Mouse (Mus musculus) left cerebral cortex, adult 8-10 months (tissue): ENCODE measurements around the gene Pigt. TPM values are rescaled to one million over a fixed set of nuclear protein-coding genes. Genes with fewer than 3 reads are reported as not detected.

Source experiments
- DNase-seq, 2 experiments: peaks; one replicate each; pipeline ENCODE4 v3.0.0; 2022; ENCODE audit warnings: low spot score in 2 of 2
- total RNA-seq, 4 experiments: library from RNA; stranded (reverse); gene quantifications; 2 replicates each; pipeline ENCODE4 v1.2.4; 2022

The Pigt gene
- total RNA-seq, 4 experiments from 2014 or later, result 84.0 to 97.2 (median 89.5) TPM

- no peak for DNase-seq
Observed at GRCm38 (mm10) chr2:164520782-164521181, 23.5 kb downstream of the Pigt start.

DNA sequence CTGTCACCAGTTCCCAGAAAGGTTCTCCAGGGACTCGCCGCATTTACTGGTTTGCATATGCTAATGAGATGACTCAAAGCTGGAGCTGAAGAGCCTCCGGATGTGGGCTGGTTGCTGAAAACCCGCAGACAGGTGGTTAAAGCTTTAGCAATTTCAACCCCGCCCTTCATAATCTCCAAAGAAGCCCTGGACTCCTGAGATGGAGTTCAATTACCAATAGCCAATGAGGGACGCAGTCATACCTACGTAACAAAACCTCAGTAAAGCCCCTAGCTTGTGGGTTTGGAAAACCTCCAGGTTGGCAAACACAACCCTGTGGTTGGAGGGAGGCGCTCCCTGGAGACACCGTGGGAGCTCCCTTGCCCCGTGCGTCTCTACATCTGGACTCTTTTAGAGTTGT is 24.5 kb downstream of the Pigt start:
- DNase-seq, result no peak

GRCm38 (mm10) chr2:164522280-164522679 is 25.0 kb downstream of the Pigt start:
- no peak for DNase-seq

DNA sequence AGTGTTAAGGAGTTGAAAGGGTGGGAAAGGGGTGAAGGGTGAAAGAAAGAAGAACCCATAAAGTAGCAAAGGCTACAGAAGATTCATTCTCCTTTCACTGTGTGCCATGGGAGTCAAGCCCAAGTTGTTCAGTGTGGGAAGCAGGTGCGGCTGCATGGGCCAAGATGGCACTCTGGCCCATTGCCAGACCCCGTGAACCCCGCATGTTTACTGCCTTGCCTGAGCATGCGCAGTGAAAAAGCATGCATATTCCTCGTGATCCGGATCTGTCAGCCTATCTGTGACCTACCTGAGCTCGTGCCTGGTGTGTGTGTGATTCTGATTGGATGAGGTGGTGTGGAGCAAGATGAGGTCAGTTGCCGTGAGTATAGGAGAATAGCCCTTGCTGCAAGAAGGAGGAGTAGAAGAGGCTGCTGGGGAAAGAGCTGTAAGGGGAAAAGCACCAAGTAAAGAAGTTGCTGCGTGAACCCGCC is 26.0 kb downstream of the Pigt start:
- DNase-seq, result no peak

GRCm38 (mm10) chr2:164528557-164528956 is 31.2 kb downstream of the Pigt start:
- no peak for DNase-seq

- DNase-seq, result peak; percentile 38 to 55
Observed at GRCm38 (mm10) chr2:164531169-164531568, 33.8 kb downstream of the Pigt start.

GRCm38 (mm10) chr2:164534315-164534714 is 37.0 kb downstream of the Pigt start:
- no peak for DNase-seq

DNA sequence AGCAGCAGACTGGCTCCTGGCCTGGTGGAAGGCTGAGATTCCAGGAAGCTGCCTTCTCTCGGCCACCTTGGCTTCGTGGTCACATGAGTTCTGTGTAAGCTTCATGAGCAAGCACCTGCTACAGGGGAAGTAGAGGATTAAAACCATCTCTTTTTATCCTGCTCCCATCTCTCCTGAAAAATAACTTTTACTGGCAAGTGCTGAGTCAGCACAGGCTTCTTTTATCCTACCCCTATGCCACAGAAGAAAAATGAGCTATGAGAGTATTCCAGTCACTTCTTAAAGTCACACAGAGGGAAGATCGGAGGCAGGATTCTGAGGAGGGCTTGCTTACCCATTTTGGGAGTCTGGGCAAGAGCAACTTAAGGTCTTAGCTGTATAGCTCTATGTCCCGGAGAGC is 39.7 kb downstream of the Pigt start:
- no peak for DNase-seq

GRCm38 (mm10) chr2:164540652-164541427 is 43.5 kb downstream of the Pigt start:
- DNase-seq, result no peak

DNA sequence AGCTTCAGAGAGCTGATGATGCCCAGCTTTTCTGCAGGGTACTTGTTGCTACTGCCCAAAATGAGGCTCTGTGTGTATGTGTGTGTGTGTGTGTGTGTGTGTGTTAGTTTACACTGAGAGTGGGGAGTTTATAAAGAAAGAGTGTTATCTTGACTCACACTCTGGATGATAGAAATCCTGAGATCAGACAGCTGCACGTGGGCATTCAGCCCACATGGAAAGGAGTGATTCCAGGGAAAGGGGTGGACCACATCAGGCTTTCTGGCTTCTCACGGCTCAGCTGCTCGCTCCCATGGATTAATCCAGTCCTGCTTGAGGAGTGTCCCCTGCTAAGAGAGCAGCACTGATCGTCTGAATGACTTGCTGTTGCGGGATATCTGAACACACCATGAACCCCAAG is 44.8 kb downstream of the Pigt start:
- DNase-seq, result peak in 1 of 2 experiments; percentile 85

DNA sequence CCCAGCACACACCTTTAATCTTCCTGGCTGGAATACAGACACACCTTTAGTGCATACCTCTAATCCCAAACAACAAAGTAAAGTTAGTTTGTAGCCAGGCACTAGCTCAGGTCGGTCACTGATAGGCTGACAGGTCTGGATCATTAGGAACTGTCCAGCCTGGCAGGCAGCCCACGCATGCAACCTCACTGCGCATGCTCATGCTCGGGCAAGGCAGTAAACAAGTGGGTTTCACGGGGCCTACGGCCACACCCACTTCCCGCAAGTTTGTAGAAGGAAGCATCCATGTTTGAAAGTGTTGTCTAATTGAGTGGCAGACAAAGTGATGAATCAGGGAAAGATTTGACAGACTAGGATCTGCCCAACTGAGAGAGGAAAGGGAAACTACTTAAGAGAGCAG is 45.3 kb downstream of the Pigt start:
- no peak for DNase-seq

DNA sequence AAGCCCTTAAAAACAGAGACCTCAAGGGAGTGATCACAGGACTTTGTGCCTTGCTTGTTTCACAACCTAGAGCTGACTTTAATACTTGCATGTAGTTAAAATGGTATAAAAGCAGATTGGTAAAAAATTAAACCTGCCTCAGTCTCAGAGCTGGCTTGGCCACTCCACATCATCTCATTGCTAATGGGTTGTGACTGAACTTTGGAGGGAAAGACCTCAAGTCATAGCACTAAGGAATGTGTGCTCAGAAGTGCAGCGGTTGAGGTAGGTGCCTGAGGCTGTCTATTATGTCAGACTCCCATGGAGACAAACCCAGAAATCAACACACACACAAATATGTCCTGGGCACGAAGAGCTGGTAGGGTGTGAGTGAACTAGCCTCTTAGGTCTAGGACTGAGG is 46.4 kb downstream of the Pigt start:
- no peak for DNase-seq

DNA sequence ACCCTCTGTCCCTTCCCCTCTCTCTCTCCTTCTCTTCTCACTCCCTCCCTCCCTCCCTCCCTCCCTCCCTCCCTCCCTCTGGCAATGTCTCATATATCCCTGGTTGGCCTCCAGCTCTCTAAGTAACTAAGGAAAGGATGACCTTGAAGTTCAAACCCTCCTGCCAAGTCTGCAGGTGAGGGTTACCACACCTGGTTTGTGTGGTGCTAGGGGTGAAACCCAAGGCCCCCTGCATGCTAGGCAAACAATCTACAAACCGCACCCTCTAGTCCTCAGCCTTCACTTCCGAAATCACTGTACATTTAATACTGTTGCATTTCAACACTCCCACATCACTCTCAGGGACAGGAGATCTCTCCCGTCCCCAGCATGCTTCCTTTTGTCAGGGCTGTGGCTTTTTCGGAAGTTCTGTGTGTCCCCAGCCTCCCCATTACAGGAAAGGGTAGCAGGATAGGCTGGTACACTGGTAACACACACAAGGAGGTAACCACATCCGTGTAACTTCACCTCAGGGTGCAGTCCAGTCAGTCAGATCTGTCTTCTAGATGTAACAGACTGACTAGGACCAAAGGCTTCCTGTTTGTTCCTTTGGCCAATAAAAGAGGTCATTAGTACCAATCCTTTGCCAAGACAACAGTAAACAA is 47.3 kb downstream of the Pigt start:
- DNase-seq, result no peak

DNA sequence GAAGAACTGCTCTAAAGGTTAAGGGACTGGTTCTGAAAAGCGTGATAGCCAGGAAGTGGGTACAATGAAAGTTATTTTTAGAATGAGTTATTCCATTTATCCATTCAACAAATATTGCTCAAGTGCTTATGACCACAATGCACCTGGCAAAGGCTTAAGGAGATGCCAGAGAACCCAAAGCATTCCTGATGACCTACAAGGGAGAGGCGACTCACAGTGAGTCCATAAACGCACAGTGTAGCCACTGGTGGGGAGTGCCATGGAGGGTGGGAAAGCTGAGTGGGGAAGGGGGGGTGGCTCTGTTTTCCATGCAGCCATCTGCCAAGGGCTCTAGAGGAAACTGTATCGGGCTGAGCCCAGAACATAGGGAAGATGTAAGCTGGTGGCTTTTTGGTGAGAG is 52.0 kb downstream of the Pigt start:
- no peak for DNase-seq

DNA sequence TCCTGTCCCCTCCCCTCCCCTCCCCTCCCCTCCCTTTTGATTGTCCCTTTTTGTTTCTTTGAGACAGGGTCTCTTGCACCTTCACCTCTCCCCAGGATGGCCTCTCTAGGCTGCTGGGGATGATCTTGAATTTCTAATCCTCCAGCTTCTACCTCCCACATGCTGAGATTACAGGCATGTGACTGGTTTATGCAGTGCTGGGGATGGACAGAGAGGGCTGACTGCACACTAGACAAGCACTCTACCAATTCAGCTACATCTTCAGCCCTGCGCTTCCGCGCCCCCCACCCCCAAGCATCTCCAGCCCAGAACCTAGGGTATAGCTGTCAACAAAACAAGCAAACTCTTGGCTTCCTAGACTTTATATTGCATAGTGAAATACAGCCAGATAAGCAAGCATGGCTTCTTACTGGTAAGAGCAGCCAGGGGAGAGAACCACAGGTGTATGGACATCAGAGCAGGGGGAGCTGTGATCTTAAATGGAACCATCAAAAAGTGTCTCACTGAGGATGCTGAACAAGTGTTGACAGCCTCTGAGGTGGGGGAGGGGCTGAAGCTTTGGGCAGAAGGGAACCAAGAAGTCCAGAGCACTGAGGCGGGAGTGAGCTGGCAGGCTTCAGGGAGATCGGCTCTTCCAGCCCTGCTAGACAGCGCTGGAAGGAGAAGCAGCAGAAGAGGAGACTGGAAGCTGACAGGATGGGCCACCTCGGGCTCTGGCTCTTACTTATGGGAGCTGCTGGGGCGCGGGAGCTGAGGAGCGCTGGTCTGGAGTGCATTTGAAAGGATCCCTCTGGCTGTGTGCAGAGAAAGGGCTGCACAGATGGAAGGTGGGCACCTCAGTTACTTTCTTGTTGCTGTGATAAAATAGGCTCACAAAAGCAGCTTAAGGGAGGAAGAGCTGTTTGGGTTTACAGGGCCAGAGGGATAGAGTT is 52.9 kb downstream of the Pigt start:
- DNase-seq, result peak in 1 of 2 experiments; percentile 48

GRCm38 (mm10) chr2:164550895-164551269 is 53.6 kb downstream of the Pigt start:
- no peak for DNase-seq

- no peak for DNase-seq
Observed at GRCm38 (mm10) chr2:164551502-164551901, 54.2 kb downstream of the Pigt start.

Other genes starting within 250 kb of the Pigt start
- not detected for gene Svs3b, start 240.9 kb upstream of the Pigt start, total RNA-seq
- gene Svs4, start 219.1 kb upstream of the Pigt start, total RNA-seq, result not detected
- gene Svs3a, start 208.3 kb upstream of the Pigt start, total RNA-seq, result not detected
- not detected for gene Svs6, start 180.8 kb upstream of the Pigt start, total RNA-seq
- not detected for gene Svs5, start 164.8 kb upstream of the Pigt start, total RNA-seq
- gene Slpi, start 108.4 kb upstream of the Pigt start, total RNA-seq, result 1 to 10 TPM in 2 of 4 experiments, under 1 TPM in 1, not detected in 1; 0.62 to 1.8 (median 1.3) TPM
- under 1 TPM; 0.17 to 0.77 (median 0.31) TPM for gene Rbpjl, start 94.4 kb upstream of the Pigt start, total RNA-seq
- gene Matn4, start 92.4 kb upstream of the Pigt start, total RNA-seq, result 10 to 100 TPM in 3 of 4 experiments, 1 to 10 TPM in 1; 9.9 to 12.0 (median 10.6) TPM
- 100 to 1,000 TPM in 1 of 4 experiments, 10 to 100 TPM in 3; 81.2 to 117 (median 89.0) TPM for gene Sdc4, start 53.6 kb upstream of the Pigt start, total RNA-seq
- 10 to 100 TPM; 39.4 to 46.1 (median 40.6) TPM for gene Sys1, start 40.6 kb upstream of the Pigt start, total RNA-seq
- gene Gm20458, start 36.6 kb upstream of the Pigt start, total RNA-seq, result 10 to 100 TPM in 1 of 4 experiments, 1 to 10 TPM in 3; 4.4 to 15.6 (median 6.3) TPM
- gene Trp53tg5, start 23.8 kb upstream of the Pigt start, total RNA-seq, result not detected
- gene Dbndd2, start 11.4 kb upstream of the Pigt start, total RNA-seq, result 100 to 1,000 TPM; 140 to 155 (median 147) TPM
- 1 to 10 TPM in 2 of 4 experiments, under 1 TPM in 2; 0.98 to 1.5 (median 1.1) TPM for gene Wfdc2, start 64.9 kb downstream of the Pigt start, total RNA-seq
- not detected for gene Spint3, start 75.9 kb downstream of the Pigt start, total RNA-seq
- gene Wfdc6a, start 87.9 kb downstream of the Pigt start, total RNA-seq, result not detected
- not detected for gene Eppin, start 96.1 kb downstream of the Pigt start, total RNA-seq
- gene Wfdc6b, start 116.0 kb downstream of the Pigt start, total RNA-seq, result not detected
- gene Wfdc8, start 116.1 kb downstream of the Pigt start, total RNA-seq, result not detected
- not detected for gene Wfdc16, start 141.3 kb downstream of the Pigt start, total RNA-seq
- not detected for gene Wfdc10, start 158.5 kb downstream of the Pigt start, total RNA-seq
- not detected for gene Wfdc9, start 159.1 kb downstream of the Pigt start, total RNA-seq
- not detected for gene Wfdc11, start 176.6 kb downstream of the Pigt start, total RNA-seq
- gene Wfdc13, start 187.6 kb downstream of the Pigt start, total RNA-seq, result not detected
- not detected for gene Spint4, start 201.0 kb downstream of the Pigt start, total RNA-seq
- gene Spint5, start 217.8 kb downstream of the Pigt start, total RNA-seq, result not detected
- gene Wfdc3, start 248.4 kb downstream of the Pigt start, total RNA-seq, result 1 to 10 TPM; 1.3 to 3.9 (median 2.1) TPM
- gene Dnttip1, start 248.5 kb downstream of the Pigt start, total RNA-seq, result 10 to 100 TPM; 32.2 to 38.7 (median 35.5) TPM